Mouse (Mus musculus): ENCODE results near the gene Creb3l4. TPM values are rescaled to one million over a fixed set of nuclear protein-coding genes. Genes with fewer than 3 reads are reported as not detected.

The Creb3l4 gene
- polyA plus RNA-seq, 1 experiment from 2014 or later = 2.4 TPM

DNA sequence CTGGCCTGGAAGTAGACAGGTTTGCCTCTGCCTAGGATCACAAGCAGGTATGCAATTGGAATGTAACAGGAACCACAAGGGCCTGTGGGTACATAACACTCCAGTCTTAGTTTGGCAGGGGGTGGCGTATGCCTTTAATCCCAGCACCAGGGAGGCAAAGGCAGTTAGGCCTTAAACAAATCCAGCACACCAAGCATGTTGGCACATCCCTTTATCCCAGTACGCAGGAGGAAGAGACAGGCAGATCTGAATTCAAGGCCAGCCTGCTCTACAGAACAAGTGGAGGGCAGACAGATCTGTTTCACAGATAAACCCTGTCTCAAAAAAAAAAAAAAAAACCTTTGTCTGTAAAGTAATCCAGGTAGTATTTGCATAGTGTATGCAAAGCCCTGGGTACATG lies 34.6 kb downstream of the Creb3l4 start:
- Histone ChIP-seq H3K4me2 (no peak overlapping the region), H3K36me3 (peaks cover 60% of the 10 kb centered on the region), H3K27ac (replicated peaks) (peak overlapping the region; percentile 21), H3K4me1 (peaks cover 40% of the 10 kb centered on the region), H3K9ac (no peak overlapping the region), H3K9me3 (no peaks in the 10 kb centered on the region), H3K4me3 (no peak overlapping the region), H3K27me3 (replicated peaks) (no peaks in the 10 kb centered on the region)
- ATAC-seq (ENCODE audit: extremely low read depth, insufficient number of reproducible peaks, low FRiP score, low TSS enrichment) = no peak
- WGBS = 72% methylated on average over 2 of the region's 2 CpGs

DNA sequence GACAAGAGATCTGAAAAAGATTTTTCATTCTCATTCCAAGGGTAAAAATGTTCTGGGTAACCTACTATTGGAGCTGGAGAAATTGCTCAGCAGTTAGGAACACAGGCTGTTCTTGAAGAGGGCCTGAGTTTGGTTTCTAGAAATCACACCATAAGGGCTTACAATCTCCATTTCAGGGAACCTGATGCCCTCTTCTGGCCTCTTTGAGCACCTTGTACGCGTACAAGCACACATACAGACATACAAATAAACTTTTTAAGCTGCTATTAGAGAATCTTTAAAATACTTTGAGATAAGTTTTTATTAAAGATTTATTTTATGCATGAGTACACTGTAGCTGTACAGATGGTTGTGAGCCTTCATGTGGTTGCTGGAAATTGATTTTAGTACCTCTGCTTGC lies 38.7 kb downstream of the Creb3l4 start:
- 95% methylated on average over 2 of the region's 2 CpGs for WGBS
- H3K4me3 ChIP-seq = no peak overlapping the region
- no peaks in the 10 kb centered on the region for H3K27me3 ChIP-seq (replicated peaks)
- no peak overlapping the region for H3K4me2 ChIP-seq
- H3K4me1 ChIP-seq = peaks cover 12% of the 10 kb centered on the region
- no peak overlapping the region for H3K9ac ChIP-seq
- peaks cover 29% of the 10 kb centered on the region for H3K36me3 ChIP-seq
- ATAC-seq (ENCODE audit: extremely low read depth, insufficient number of reproducible peaks, low FRiP score, low TSS enrichment) = no peak
- no peaks in the 10 kb centered on the region for H3K9me3 ChIP-seq
- no peak overlapping the region for H3K27ac ChIP-seq (replicated peaks)

DNA sequence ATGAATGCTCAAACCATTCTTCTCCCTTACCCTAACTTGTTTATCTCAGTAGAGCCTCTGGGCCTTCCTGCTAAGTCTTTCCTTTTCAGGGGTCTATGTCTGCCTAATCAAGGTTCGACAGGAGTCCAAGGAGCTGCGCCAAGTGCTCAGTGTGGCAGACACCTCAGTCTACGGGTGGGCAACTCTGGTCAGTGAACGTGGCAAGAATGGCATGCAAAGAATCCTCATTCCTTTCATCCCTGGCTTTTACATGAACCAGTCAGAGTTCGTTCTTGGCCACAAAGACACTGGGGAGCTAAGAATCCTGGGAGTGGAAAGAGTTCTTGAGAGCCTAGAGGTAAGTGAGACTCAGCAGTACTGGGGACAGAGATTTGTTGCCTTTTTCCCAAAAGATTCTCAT lies 39.7 kb downstream of the Creb3l4 start:
- Histone ChIP-seq H3K4me2 (no peak overlapping the region), H3K36me3 (peaks cover 20% of the 10 kb centered on the region)
- 27% methylated on average over 5 of the region's 5 CpGs for WGBS

DNA sequence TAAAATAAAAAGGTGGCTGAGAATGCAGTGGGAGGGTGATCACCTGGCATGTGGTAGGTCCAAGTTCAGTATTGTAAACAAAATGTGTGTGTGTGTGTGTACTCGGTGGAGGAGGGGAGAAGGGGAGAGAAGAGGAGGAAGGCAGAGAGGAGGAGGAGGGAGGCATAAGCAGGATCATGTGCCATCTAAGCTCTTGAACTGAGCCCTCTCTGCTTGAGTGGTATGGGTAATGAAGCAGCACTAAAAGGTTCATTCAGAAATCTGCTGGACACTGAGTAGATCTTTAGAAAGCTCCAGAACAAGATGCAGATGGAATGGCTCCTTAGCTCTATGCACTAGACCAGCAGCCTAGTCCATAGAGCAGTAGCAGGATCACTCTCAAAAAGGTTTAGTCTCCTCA lies 40.4 kb downstream of the Creb3l4 start:
- H3K9ac ChIP-seq = no peak overlapping the region
- peaks cover 6% of the 10 kb centered on the region; the same call in 1 of the 2 replicates for H3K4me1 ChIP-seq
- H3K9me3 ChIP-seq = no peaks in the 10 kb centered on the region
- H3K36me3 ChIP-seq = peaks cover 12% of the 10 kb centered on the region
- H3K4me2 ChIP-seq = no peak overlapping the region
- no peak for ATAC-seq (ENCODE audit: extremely low read depth, insufficient number of reproducible peaks, low FRiP score, low TSS enrichment)
- H3K4me3 ChIP-seq = no peak overlapping the region
- H3K27me3 ChIP-seq (replicated peaks) = no peaks in the 10 kb centered on the region
- 88% methylated on average over 1 of the region's 1 CpGs for WGBS
- H3K27ac ChIP-seq (replicated peaks) = no peak overlapping the region; the same call in 1 of the 2 replicates

More for the DNA sequence above, 39.7 kb downstream of the Creb3l4 start:
- H3K27me3 ChIP-seq (replicated peaks) = no peaks in the 10 kb centered on the region
- H3K9me3 ChIP-seq = no peaks in the 10 kb centered on the region
- peak overlapping the region; percentile 63 for H3K27ac ChIP-seq (replicated peaks)
- no peak overlapping the region for H3K9ac ChIP-seq
- H3K4me1 ChIP-seq = peaks cover 7% of the 10 kb centered on the region
- ATAC-seq (ENCODE audit: extremely low read depth, insufficient number of reproducible peaks, low FRiP score, low TSS enrichment) = no peak
- no peak overlapping the region for H3K4me3 ChIP-seq

DNA sequence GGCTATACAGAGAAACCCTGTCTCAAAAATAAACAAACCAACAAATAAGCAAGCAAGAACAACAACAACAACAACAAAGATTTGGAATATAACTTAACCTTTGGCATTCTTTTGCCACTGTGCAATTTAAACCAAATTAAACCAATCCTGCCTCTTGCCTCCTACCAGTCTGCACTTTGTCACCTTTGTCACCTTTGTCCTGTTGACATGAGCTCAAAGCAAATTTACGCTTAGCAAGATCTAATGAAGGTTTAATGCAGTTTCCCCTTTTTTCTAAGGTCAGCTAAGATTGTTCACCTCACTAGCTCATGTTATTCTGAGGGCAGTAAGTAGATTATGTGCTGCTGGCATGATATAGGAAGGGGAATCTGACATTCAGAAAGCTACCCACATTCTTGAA lies 45.8 kb downstream of the Creb3l4 start:
- H3K36me3 ChIP-seq = no peaks in the 10 kb centered on the region

DNA sequence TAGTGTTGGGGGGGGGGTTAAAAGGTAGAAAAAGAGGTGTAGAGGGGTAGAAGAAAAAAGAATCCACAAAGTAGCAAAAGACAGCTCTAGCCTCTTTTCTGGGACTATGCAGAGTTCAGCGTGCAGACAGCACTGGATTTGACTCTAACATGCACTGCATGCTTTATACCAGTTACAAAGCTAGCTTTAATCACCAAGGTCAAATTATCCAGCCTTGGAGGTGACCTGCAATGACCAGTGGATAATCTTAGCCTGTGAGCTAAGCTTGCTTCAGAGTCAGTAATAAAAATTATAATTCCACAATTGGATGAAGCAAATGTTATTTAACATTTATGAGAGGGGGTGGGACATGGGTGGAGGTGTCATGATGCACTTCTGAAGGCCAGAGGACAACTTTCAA lies 47.7 kb downstream of the Creb3l4 start:
- no peak overlapping the region for H3K27ac ChIP-seq (replicated peaks)
- peaks cover 6% of the 10 kb centered on the region; the same call in 1 of the 2 replicates for H3K4me1 ChIP-seq
- 52% methylated on average over 1 of the region's 1 CpGs for WGBS
- no peaks in the 10 kb centered on the region for H3K27me3 ChIP-seq (replicated peaks)
- ATAC-seq (ENCODE audit: extremely low read depth, insufficient number of reproducible peaks, low FRiP score, low TSS enrichment) = no peak
- H3K4me2 ChIP-seq = no peak overlapping the region
- H3K36me3 ChIP-seq = no peaks in the 10 kb centered on the region
- no peak overlapping the region for H3K9ac ChIP-seq
- no peaks in the 10 kb centered on the region for H3K9me3 ChIP-seq
- no peak overlapping the region for H3K4me3 ChIP-seq

More for the DNA sequence above, 45.8 kb downstream of the Creb3l4 start:
- no peak for ATAC-seq (ENCODE audit: extremely low read depth, insufficient number of reproducible peaks, low FRiP score, low TSS enrichment)
- H3K4me3 ChIP-seq = no peak overlapping the region
- H3K9me3 ChIP-seq = no peaks in the 10 kb centered on the region
- no peaks in the 10 kb centered on the region for H3K27me3 ChIP-seq (replicated peaks)
- H3K9ac ChIP-seq = no peak overlapping the region
- no peak overlapping the region for H3K4me2 ChIP-seq
- 48% methylated on average over 1 of the region's 1 CpGs for WGBS
- no peak overlapping the region for H3K27ac ChIP-seq (replicated peaks)
- H3K4me1 ChIP-seq = peaks cover 6% of the 10 kb centered on the region; the same call in 1 of the 2 replicates

DNA sequence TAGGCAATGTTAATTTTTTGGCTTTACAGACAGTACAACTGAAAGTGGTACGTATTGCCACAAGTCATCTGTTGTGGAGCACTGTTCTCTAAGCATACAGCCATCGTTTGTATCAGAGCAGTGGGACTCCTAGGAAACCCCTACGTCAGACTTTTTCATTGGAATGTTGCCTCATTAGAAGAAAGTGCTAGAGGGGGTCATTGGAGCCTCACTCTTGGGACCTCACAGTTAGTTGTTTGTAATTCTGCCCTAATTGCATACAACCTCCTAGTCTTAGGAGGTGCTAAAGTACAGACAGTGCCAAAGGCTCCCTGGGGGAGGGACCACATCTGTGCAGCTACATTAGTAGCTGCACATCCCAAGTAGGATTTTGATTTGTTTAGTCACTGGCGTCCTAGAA lies 48.6 kb downstream of the Creb3l4 start:
- Histone ChIP-seq H3K4me1 (peaks cover 6% of the 10 kb centered on the region; the same call in 1 of the 2 replicates), H3K9ac (no peak overlapping the region), H3K4me3 (no peak overlapping the region), H3K36me3 (no peaks in the 10 kb centered on the region), H3K27me3 (replicated peaks) (no peaks in the 10 kb centered on the region), H3K9me3 (no peaks in the 10 kb centered on the region), H3K27ac (replicated peaks) (no peak overlapping the region), H3K4me2 (no peak overlapping the region)
- ATAC-seq (ENCODE audit: extremely low read depth, insufficient number of reproducible peaks, low FRiP score, low TSS enrichment) = no peak
- 70% methylated on average over 4 of the region's 4 CpGs for WGBS

DNA sequence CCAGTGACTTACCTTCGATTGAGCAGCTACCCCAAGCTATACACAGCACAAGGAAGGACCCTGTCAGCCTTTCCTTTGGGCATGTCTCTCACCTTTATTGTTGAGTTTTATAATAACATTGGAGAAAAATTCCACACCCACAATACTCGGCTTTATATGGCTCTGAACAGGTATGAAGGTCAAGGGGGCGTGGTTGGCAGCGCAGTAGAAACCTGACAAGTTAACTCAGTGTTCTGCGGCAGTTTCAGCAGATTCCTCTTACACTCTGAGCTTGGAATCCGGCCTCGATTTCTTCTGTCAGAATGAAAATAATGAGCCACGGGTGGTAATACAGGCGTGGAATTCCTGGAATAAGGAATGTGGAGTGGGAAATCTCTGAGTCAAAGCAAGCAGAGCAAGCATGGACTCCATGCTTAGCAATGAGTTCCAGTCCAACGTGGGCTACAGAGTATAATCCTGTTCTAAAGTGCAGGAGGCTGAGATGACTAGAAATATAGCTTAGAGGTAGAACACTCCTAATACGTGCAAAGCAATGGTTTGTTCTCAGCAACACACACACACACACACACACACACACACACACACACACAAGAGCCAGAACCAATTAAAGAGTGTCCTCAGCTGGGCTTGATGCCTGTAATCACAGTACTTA lies 52.3 kb downstream of the Creb3l4 start:
- 67% methylated on average over 11 of the region's 11 CpGs for WGBS
- Histone ChIP-seq H3K9ac (no peak overlapping the region), H3K27me3 (replicated peaks) (no peaks in the 10 kb centered on the region), H3K4me2 (no peak overlapping the region), H3K36me3 (no peaks in the 10 kb centered on the region), H3K9me3 (no peaks in the 10 kb centered on the region), H3K27ac (replicated peaks) (no peak overlapping the region), H3K4me1 (peaks cover 11% of the 10 kb centered on the region), H3K4me3 (no peak overlapping the region)
- no peak for ATAC-seq (ENCODE audit: extremely low read depth, insufficient number of reproducible peaks, low FRiP score, low TSS enrichment)

Small RNA genes within 50 kb of the gene (microRNA-seq; reads per million reads assigned to microRNA genes)
- gene Mir7012 = not detected

Other genes with a start within 250 kb of the Creb3l4 start
- 79.3 and 97.1 TPM in 2 replicates for gene Hax1, start 244.7 kb downstream of the Creb3l4 start, polyA plus RNA-seq (2015; fragmentation: Nextera tagmentation; extraction: Ambion mirVana)
- 129 and 148 TPM in 2 replicates for gene 4933434E20Rik, start 191.9 kb downstream of the Creb3l4 start, polyA plus RNA-seq (2015; fragmentation: Nextera tagmentation; extraction: Ambion mirVana)
- gene Ubap2l, start 190.9 kb downstream of the Creb3l4 start, polyA plus RNA-seq (2015; fragmentation: Nextera tagmentation; extraction: Ambion mirVana) = 121 and 129 TPM in 2 replicates
- gene Tpm3, start 170.9 kb downstream of the Creb3l4 start, polyA plus RNA-seq (2015; fragmentation: Nextera tagmentation; extraction: Ambion mirVana) = 290 and 300 TPM in 2 replicates
- 0.28 and 0.31 TPM in 2 replicates for gene Nup210l, start 139.4 kb downstream of the Creb3l4 start, polyA plus RNA-seq (2015; fragmentation: Nextera tagmentation; extraction: Ambion mirVana)
- gene Rps27, start 29.9 kb downstream of the Creb3l4 start, polyA plus RNA-seq (2015; fragmentation: Nextera tagmentation; extraction: Ambion mirVana) = 878 and 976 TPM in 2 replicates
- gene Rab13, start 29.8 kb downstream of the Creb3l4 start, polyA plus RNA-seq (2015; fragmentation: Nextera tagmentation; extraction: Ambion mirVana) = 30.8 and 31.0 TPM in 2 replicates
- gene Jtb, start 11.9 kb downstream of the Creb3l4 start, polyA plus RNA-seq (2015; fragmentation: Nextera tagmentation; extraction: Ambion mirVana) = 72.2 and 78.9 TPM in 2 replicates
- gene Slc39a1, start 4.7 kb upstream of the Creb3l4 start, polyA plus RNA-seq (2015; fragmentation: Nextera tagmentation; extraction: Ambion mirVana) = 79.0 and 88.2 TPM in 2 replicates
- gene Crtc2, start 10.7 kb upstream of the Creb3l4 start, polyA plus RNA-seq (2015; fragmentation: Nextera tagmentation; extraction: Ambion mirVana) = 12.3 and 13.6 TPM in 2 replicates
- 5.5 and 5.7 TPM in 2 replicates for gene Dennd4b, start 21.7 kb upstream of the Creb3l4 start, polyA plus RNA-seq (2015; fragmentation: Nextera tagmentation; extraction: Ambion mirVana)
- 7.9 and 9.3 TPM in 2 replicates for gene Gatad2b, start 49.7 kb upstream of the Creb3l4 start, polyA plus RNA-seq (2015; fragmentation: Nextera tagmentation; extraction: Ambion mirVana)
- gene Slc27a3, start 146.4 kb upstream of the Creb3l4 start, polyA plus RNA-seq (2015; fragmentation: Nextera tagmentation; extraction: Ambion mirVana) = 5.5 and 7.2 TPM in 2 replicates
- 17.5 and 19.8 TPM in 2 replicates for gene Ints3, start 190.1 kb upstream of the Creb3l4 start, polyA plus RNA-seq (2015; fragmentation: Nextera tagmentation; extraction: Ambion mirVana)
- gene Npr1, start 222.4 kb upstream of the Creb3l4 start, polyA plus RNA-seq (2015; fragmentation: Nextera tagmentation; extraction: Ambion mirVana) = 9.7 and 11.4 TPM in 2 replicates
- 116 and 125 TPM in 2 replicates for gene Ilf2, start 232.6 kb upstream of the Creb3l4 start, polyA plus RNA-seq (2015; fragmentation: Nextera tagmentation; extraction: Ambion mirVana)
- gene Snapin, start 247.5 kb upstream of the Creb3l4 start, polyA plus RNA-seq (2015; fragmentation: Nextera tagmentation; extraction: Ambion mirVana) = 72.8 and 74.7 TPM in 2 replicates